Mouse (Mus musculus) liver, adult (tissue): ENCODE results near the gene Tab3.
A peak's percentile ranks its signal among the peaks of the same experiment; 100 is the strongest.

Experiments used
- GATA4 ChIP-seq: IDR thresholded peaks from 2 replicates; pipeline ENCODE4 v1.6.1; 2014; ENCODE audit warnings: mild to moderate bottlenecking, low read length; ENCODE audit not compliant: insufficient replicate concordance

The Tab3 gene

GRCm38 (mm10) chrX:85573532-85574181, at the start of gene Tab3:
Gene Tab3 (plus strand): TSS chrX:85574022.
- TF ChIP-seq GATA4: peak; percentile 25; the same call in 1 of the 2 replicates

GRCm38 (mm10) chrX:85525545-85525944, 48.3 kb upstream of the Tab3 start:
- no peak for TF ChIP-seq GATA4

GRCm38 (mm10) chrX:85526263-85527019, 47.4 kb upstream of the Tab3 start:
- no peak for TF ChIP-seq GATA4

GRCm38 (mm10) chrX:85558931-85559330, 14.9 kb upstream of the Tab3 start:
- no peak for TF ChIP-seq GATA4

GRCm38 (mm10) chrX:85566256-85566655, 7.6 kb upstream of the Tab3 start:
- TF ChIP-seq GATA4: no peak

GRCm38 (mm10) chrX:85574182-85574541, 340 bp downstream of the Tab3 start:
- TF ChIP-seq GATA4: peak; percentile 16; the same call in 1 of the 2 replicates

- no peak for TF ChIP-seq GATA4
These were observed 2.5 kb downstream of the Tab3 start for GRCm38 (mm10) chrX:85576310-85576709.

- no peak for TF ChIP-seq GATA4
These were observed 6.9 kb downstream of the Tab3 start for GRCm38 (mm10) chrX:85580768-85581167.

GRCm38 (mm10) chrX:85582517-85582916, 8.7 kb downstream of the Tab3 start:
- TF ChIP-seq GATA4: no peak

- TF ChIP-seq GATA4: no peak
These were observed 11.8 kb downstream of the Tab3 start for GRCm38 (mm10) chrX:85585575-85585974.

- TF ChIP-seq GATA4: no peak
These were observed 40.9 kb downstream of the Tab3 start for GRCm38 (mm10) chrX:85614701-85615100.

- no peak for TF ChIP-seq GATA4
These were observed 72.5 kb downstream of the Tab3 start for GRCm38 (mm10) chrX:85646204-85646777.

GRCm38 (mm10) chrX:85676808-85677207, 103.0 kb downstream of the Tab3 start:
- TF ChIP-seq GATA4: no peak

- TF ChIP-seq GATA4: no peak
These were observed 108.3 kb downstream of the Tab3 start for GRCm38 (mm10) chrX:85682125-85682524.

GRCm38 (mm10) chrX:85683723-85684122, 109.9 kb downstream of the Tab3 start:
- TF ChIP-seq GATA4: no peak
